ENCODE assay signal across 12 mouse cellular contexts in genomic region chr2:165121206-165121840, GRCm38 (mm10). TPM values are rescaled to one million over a fixed set of nuclear protein-coding genes. Genes with fewer than 3 reads are reported as not detected.
DNase-seq lines count a peak whose midpoint lies in the region; ATAC-seq lines count a peak whose summit lies in the region.
"Had no signal": no experiment of that assay in that cellular context is flagged by ENCODE, and none has a peak within 500 bp of the region (broad histone marks: within the 10 kb centered on the region; RNA-seq: fewer than 3 reads in every experiment).

No protein-coding gene starts in this region.

- no peaks in the 10 kb centered on the region for H3K9me3 ChIP-seq in midbrain, embryonic 11.5 days (ENCODE audit: control insufficient read depth, low read length)
- H3K9me3 ChIP-seq in midbrain, embryonic 16.5 days (replicated peaks; ENCODE audit: control insufficient read depth, low read length, poor library complexity, severe bottlenecking) = no peaks in the 10 kb centered on the region
- H3K9me3 ChIP-seq in hindbrain, embryonic 14.5 days (ENCODE audit: control insufficient read depth, low read length) = no peaks in the 10 kb centered on the region
- H3K9me3 ChIP-seq in neural tube, embryonic 15.5 days (replicated peaks) = no peaks in the 10 kb centered on the region

- 35% methylated on average over 10 of the region's 10 CpGs for WGBS in midbrain, embryonic 11.5 days
- WGBS in midbrain, embryonic 16.5 days = 33% methylated on average over 10 of the region's 10 CpGs
- WGBS in hindbrain, embryonic 14.5 days = 27% methylated on average over 10 of the region's 10 CpGs
- WGBS in neural tube, embryonic 15.5 days = 36% methylated on average over 10 of the region's 10 CpGs

- H3K4me1 ChIP-seq in midbrain, embryonic 11.5 days (ENCODE audit: control insufficient read depth, insufficient read depth, low read length) = peaks cover 12% of the 10 kb centered on the region
- peaks cover 4% of the 10 kb centered on the region for H3K4me1 ChIP-seq in midbrain, embryonic 16.5 days (ENCODE audit: control insufficient read depth, insufficient read depth, low read length)
- peaks cover 10% of the 10 kb centered on the region for H3K4me1 ChIP-seq in hindbrain, embryonic 14.5 days (replicated peaks; ENCODE audit: control insufficient read depth, insufficient read depth, low read length)
- peaks cover 19% of the 10 kb centered on the region for H3K4me1 ChIP-seq in neural tube, embryonic 15.5 days

- no peak overlapping the region for H3K4me3 ChIP-seq in midbrain, embryonic 11.5 days (ENCODE audit: low read depth, low read length)
- no peak overlapping the region for H3K4me3 ChIP-seq in midbrain, embryonic 16.5 days (ENCODE audit: low read depth, low read length)
- H3K4me3 ChIP-seq in hindbrain, embryonic 14.5 days (replicated peaks; ENCODE audit: low read length) = no peak overlapping the region
- H3K4me3 ChIP-seq in neural tube, embryonic 15.5 days (replicated peaks) = no peak overlapping the region
- H3K4me3 ChIP-seq: gastrocnemius, adult 2 months; layer of hippocampus, adult 2 months had no signal

- peak; percentile 42; the same call in 1 of the 2 replicates for ATAC-seq in midbrain, embryonic 11.5 days (ENCODE audit: low FRiP score)
- no peak for ATAC-seq in midbrain, embryonic 16.5 days
- peak; percentile 28; the same call in 1 of the 2 replicates for ATAC-seq in hindbrain, embryonic 14.5 days (ENCODE audit: low FRiP score)
- ATAC-seq in neural tube, embryonic 15.5 days (ENCODE audit: low FRiP score) = no peak
- no peak for ATAC-seq in erythroid progenitor cell, adult 5-6 weeks (replicated peaks; ENCODE audit: low FRiP score, poor library complexity, severe bottlenecking)
- no peak for ATAC-seq in cerebellum, adult (ENCODE audit: insufficient number of reproducible peaks, low FRiP score, low TSS enrichment)

- no peaks in the 10 kb centered on the region for H3K36me3 ChIP-seq in midbrain, embryonic 11.5 days (ENCODE audit: control insufficient read depth, insufficient read depth, low read length)
- no peaks in the 10 kb centered on the region for H3K36me3 ChIP-seq in midbrain, embryonic 16.5 days (ENCODE audit: control insufficient read depth, insufficient read depth, low read length)
- no peaks in the 10 kb centered on the region for H3K36me3 ChIP-seq in hindbrain, embryonic 14.5 days (replicated peaks; ENCODE audit: control insufficient read depth, insufficient read depth)
- no peaks in the 10 kb centered on the region for H3K36me3 ChIP-seq in neural tube, embryonic 15.5 days

- peaks cover 2% of the 10 kb centered on the region; the same call in 1 of the 2 replicates for H3K27me3 ChIP-seq in midbrain, embryonic 11.5 days (ENCODE audit: control insufficient read depth, insufficient read depth, low read length)
- no peaks in the 10 kb centered on the region; the same call in 1 of the 2 replicates for H3K27me3 ChIP-seq in midbrain, embryonic 16.5 days (ENCODE audit: control insufficient read depth, insufficient read depth, low read depth, low read length)
- no peaks in the 10 kb centered on the region for H3K27me3 ChIP-seq in hindbrain, embryonic 14.5 days (ENCODE audit: control insufficient read depth, insufficient read depth, low read length)
- H3K27me3 ChIP-seq in neural tube, embryonic 15.5 days (replicated peaks) = peaks cover 25% of the 10 kb centered on the region; the same call in 1 of the 2 replicates

- H3K9ac ChIP-seq in midbrain, embryonic 11.5 days (ENCODE audit: low read length) = no peak overlapping the region
- H3K9ac ChIP-seq in midbrain, embryonic 16.5 days (ENCODE audit: low read depth, low read length) = no peak overlapping the region
- H3K9ac ChIP-seq in hindbrain, embryonic 14.5 days = no peak overlapping the region
- H3K9ac ChIP-seq in neural tube, embryonic 15.5 days (replicated peaks) = no peak overlapping the region

- no peak overlapping the region for H3K4me2 ChIP-seq in midbrain, embryonic 11.5 days
- no peak overlapping the region for H3K4me2 ChIP-seq in midbrain, embryonic 16.5 days (ENCODE audit: low read length)
- no peak overlapping the region for H3K4me2 ChIP-seq in hindbrain, embryonic 14.5 days (replicated peaks)
- no peak overlapping the region for H3K4me2 ChIP-seq in neural tube, embryonic 15.5 days

- no peak overlapping the region for H3K27ac ChIP-seq in midbrain, embryonic 11.5 days (ENCODE audit: low read depth, low read length)
- no peak overlapping the region for H3K27ac ChIP-seq in midbrain, embryonic 16.5 days (ENCODE audit: low read length)
- peak overlapping the region; percentile 32; the same call in 1 of the 2 replicates for H3K27ac ChIP-seq in hindbrain, embryonic 14.5 days
- 0 out of 2 replicates have a peak overlapping the region, but pooled peaks have one; percentile 33 for H3K27ac ChIP-seq in neural tube, embryonic 15.5 days (replicated peaks)
- H3K27ac ChIP-seq: gastrocnemius, adult 2 months; layer of hippocampus, adult 2 months had no signal

- DNase-seq in cerebellum, adult 9-10 months = peak; percentile 28
- DNase-seq in cerebellum, adult 8-10 months = no peak
- peak; percentile 88 for DNase-seq in midbrain, embryonic 11.5 days (ENCODE audit: low spot score, missing footprints)
- no peak for DNase-seq in hindbrain, embryonic 14.5 days (ENCODE audit: low spot score)
- DNase-seq: gastrocnemius, adult 2 months had no signal

RNA-seq across cellular contexts. Expression of gene 1700025C18Rik, which starts 30.8 kb away (rescaled TPM):
- not detected in 2 replicates for polyA plus RNA-seq in midbrain, embryonic 11.5 days (2014; fragmentation: Nextera tagmentation; extraction: Ambion mirVana)
- polyA plus RNA-seq in midbrain, embryonic 16.5 days (2015; fragmentation: Nextera tagmentation; extraction: Ambion mirVana) = not detected in 2 replicates
- polyA plus RNA-seq in hindbrain, embryonic 14.5 days (2014; fragmentation: Nextera tagmentation; extraction: Ambion mirVana) = not detected in 2 replicates
- polyA plus RNA-seq in neural tube, embryonic 15.5 days (2015; fragmentation: Nextera tagmentation; extraction: Ambion mirVana) = not detected in 2 replicates
- not detected in 2 replicates for total RNA-seq in erythroid progenitor cell, adult 5-6 weeks (2015; ENCODE audit: low replicate concordance)
- total RNA-seq in erythroid progenitor cell, adult 5-6 weeks (2017; ENCODE audit: low replicate concordance) = not detected in 2 replicates
- total RNA-seq: gastrocnemius, adult 2 months; layer of hippocampus, adult 2 months had no signal
- polyA plus RNA-seq: C2C12; thymus, postnatal 0 days had no signal

Comparison
In these comparisons a context has a peak if more than half of its experiments do, and no peak if none do; other contexts are left out.
1. DNase-seq: peak in cerebellum, adult 9-10 months (single experiment) and midbrain, embryonic 11.5 days (single experiment); none in cerebellum, adult 8-10 months (single experiment) and hindbrain, embryonic 14.5 days (single experiment).
2. ATAC-seq: peak in midbrain, embryonic 11.5 days (single experiment) and hindbrain, embryonic 14.5 days (single experiment); none in midbrain, embryonic 16.5 days (single experiment), neural tube, embryonic 15.5 days (single experiment), erythroid progenitor cell, adult 5-6 weeks (single experiment) and cerebellum, adult (single experiment).
3. H3K27ac ChIP-seq: peak in hindbrain, embryonic 14.5 days (single experiment) and neural tube, embryonic 15.5 days (single experiment); none in midbrain, embryonic 11.5 days (single experiment) and midbrain, embryonic 16.5 days (single experiment).